Mouse (Mus musculus): ENCODE data around the gene H2-T23. TPM values are rescaled to one million over a fixed set of nuclear protein-coding genes. Genes with fewer than 3 reads are reported as not detected.
"Not testable (repeated sequence)": the region's sequence is repeated elsewhere in the genome, so short reads cannot be mapped to it uniquely, and the experiment has no call there.

H2-T23 gene
- polyA plus RNA-seq, 1 experiment from 2014 or later: 68.3 TPM

DNA sequence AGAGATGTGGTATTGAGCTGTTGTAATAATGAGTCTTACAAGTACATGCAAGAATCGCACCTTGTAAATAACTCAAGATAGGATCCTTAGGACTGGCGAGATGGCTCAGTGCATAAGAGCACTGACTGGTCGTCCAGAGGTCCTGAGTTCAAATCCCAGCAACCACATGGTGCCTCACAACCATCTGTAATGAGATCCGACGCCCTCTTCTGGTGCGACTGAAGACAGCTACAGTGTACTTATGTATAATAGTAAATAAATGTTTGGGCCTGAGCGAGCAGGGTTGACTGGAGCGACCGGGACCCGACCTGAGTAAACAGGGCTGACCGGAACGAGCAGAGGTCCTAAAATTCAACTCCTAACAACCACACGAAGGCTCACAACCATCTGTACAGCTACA is 3.5 kb upstream of the H2-T23 start:
- H3K9me3 ChIP-seq (ENCODE audit: control insufficient read depth); H3K9ac ChIP-seq (ENCODE audit: low read depth, low read length); H3K27me3 ChIP-seq (replicated peaks; ENCODE audit: control insufficient read depth, insufficient read depth, low read length); H3K4me2 ChIP-seq (replicated peaks; ENCODE audit: low read depth); H3K4me1 ChIP-seq (replicated peaks; ENCODE audit: control insufficient read depth, insufficient read depth, low read length); ATAC-seq; H3K27ac ChIP-seq (ENCODE audit: low read depth, low read length); H3K4me3 ChIP-seq (ENCODE audit: low read depth, low read length); H3K36me3 ChIP-seq (ENCODE audit: control insufficient read depth, insufficient read depth): not testable (repeated sequence)
- WGBS: 85% methylated on average over 13 of the region's 13 CpGs

DNA sequence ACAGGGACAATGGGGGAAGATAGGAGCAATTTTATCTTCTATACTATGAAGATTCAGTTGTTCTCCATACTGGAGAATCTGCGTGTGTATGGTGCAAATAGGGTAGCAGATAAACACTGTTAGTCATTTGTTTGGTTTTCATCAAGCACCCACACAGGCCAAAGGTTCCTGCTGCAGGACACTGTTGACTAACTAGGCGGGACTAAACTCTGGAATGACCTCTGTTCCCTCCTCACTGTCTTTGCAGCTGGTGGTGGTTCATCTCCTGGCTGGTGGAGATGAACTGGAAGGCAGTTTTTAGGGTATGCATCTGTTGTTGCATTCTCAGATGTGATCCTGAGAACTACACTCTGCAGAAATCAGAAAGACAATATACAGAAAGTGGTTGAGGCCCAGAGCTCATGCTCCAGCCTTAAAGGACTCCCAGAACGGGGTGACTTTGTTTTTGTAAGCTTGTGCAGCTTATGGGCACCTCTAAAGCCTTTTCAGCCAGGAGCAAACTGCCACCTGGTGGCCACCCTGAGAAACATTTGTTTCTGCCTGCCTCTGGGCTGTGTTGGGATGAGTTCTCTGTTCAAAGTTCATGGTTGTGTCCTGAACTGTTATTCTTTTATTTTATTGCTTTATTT is 2.5 kb upstream of the H2-T23 start:
- not testable (repeated sequence) for H3K36me3 ChIP-seq (ENCODE audit: control insufficient read depth, insufficient read depth); H3K9me3 ChIP-seq (ENCODE audit: control insufficient read depth); H3K27me3 ChIP-seq (replicated peaks; ENCODE audit: control insufficient read depth, insufficient read depth, low read length); H3K9ac ChIP-seq (ENCODE audit: low read depth, low read length); H3K4me2 ChIP-seq (replicated peaks; ENCODE audit: low read depth); H3K27ac ChIP-seq (ENCODE audit: low read depth, low read length); H3K4me1 ChIP-seq (replicated peaks; ENCODE audit: control insufficient read depth, insufficient read depth, low read length); H3K4me3 ChIP-seq (ENCODE audit: low read depth, low read length)
- peak; percentile 50 for ATAC-seq
- TF ChIP-seq CTCF (IDR thresholded peaks at IDR 0.05; ENCODE audit: low read depth): peak; percentile 69
- 10% methylated on average over 3 of the region's 3 CpGs for WGBS

DNA sequence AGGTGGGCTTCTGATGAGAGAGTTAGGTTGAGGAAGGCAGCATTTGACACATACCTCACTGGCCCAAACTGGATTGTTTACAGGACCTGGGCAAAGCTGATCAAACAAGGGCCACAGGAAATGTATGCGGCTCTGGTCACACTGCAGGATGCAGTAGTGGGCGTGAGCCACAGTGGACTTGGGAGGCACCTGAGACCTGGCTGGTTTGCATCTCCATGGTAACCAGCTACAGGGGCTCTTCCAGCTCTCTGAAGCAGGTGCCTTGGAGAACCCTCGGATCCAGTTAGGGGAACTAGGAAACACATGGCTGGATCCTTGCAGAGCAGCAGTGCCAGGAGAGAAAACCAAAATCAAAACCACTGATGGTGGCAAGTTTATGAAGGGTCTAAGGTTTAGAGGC is 1.9 kb upstream of the H2-T23 start:
- not testable (repeated sequence) for H3K27me3 ChIP-seq (replicated peaks; ENCODE audit: control insufficient read depth, insufficient read depth, low read length); H3K9ac ChIP-seq (ENCODE audit: low read depth, low read length); H3K4me2 ChIP-seq (replicated peaks; ENCODE audit: low read depth); H3K36me3 ChIP-seq (ENCODE audit: control insufficient read depth, insufficient read depth); ATAC-seq; H3K9me3 ChIP-seq (ENCODE audit: control insufficient read depth); H3K4me3 ChIP-seq (ENCODE audit: low read depth, low read length); H3K4me1 ChIP-seq (replicated peaks; ENCODE audit: control insufficient read depth, insufficient read depth, low read length); H3K27ac ChIP-seq (ENCODE audit: low read depth, low read length)
- WGBS: 42% methylated on average over 3 of the region's 3 CpGs

GRCm38 (mm10) chr17:36031583-36032331 is 898 bp downstream of the H2-T23 start:
- not testable (repeated sequence) for H3K9me3 ChIP-seq (ENCODE audit: control insufficient read depth); H3K36me3 ChIP-seq (ENCODE audit: control insufficient read depth, insufficient read depth); H3K4me1 ChIP-seq (replicated peaks; ENCODE audit: control insufficient read depth, insufficient read depth, low read length); H3K27me3 ChIP-seq (replicated peaks; ENCODE audit: control insufficient read depth, insufficient read depth, low read length)
- peak; percentile 62 for ATAC-seq
- WGBS: 4% methylated on average over 40 of the region's 40 CpGs
- TF ChIP-seq CTCF (IDR thresholded peaks at IDR 0.05; ENCODE audit: low read depth): peak; percentile 68
- peak overlapping the region; percentile 77 for H3K27ac ChIP-seq (ENCODE audit: low read depth, low read length)
- peak overlapping the region; percentile 46; the same call in 1 of the 2 replicates for H3K9ac ChIP-seq (ENCODE audit: low read depth, low read length)
- peak overlapping the region; percentile 89 for H3K4me2 ChIP-seq (replicated peaks; ENCODE audit: low read depth)
- peak overlapping the region; percentile 59 for H3K4me3 ChIP-seq (ENCODE audit: low read depth, low read length)

DNA sequence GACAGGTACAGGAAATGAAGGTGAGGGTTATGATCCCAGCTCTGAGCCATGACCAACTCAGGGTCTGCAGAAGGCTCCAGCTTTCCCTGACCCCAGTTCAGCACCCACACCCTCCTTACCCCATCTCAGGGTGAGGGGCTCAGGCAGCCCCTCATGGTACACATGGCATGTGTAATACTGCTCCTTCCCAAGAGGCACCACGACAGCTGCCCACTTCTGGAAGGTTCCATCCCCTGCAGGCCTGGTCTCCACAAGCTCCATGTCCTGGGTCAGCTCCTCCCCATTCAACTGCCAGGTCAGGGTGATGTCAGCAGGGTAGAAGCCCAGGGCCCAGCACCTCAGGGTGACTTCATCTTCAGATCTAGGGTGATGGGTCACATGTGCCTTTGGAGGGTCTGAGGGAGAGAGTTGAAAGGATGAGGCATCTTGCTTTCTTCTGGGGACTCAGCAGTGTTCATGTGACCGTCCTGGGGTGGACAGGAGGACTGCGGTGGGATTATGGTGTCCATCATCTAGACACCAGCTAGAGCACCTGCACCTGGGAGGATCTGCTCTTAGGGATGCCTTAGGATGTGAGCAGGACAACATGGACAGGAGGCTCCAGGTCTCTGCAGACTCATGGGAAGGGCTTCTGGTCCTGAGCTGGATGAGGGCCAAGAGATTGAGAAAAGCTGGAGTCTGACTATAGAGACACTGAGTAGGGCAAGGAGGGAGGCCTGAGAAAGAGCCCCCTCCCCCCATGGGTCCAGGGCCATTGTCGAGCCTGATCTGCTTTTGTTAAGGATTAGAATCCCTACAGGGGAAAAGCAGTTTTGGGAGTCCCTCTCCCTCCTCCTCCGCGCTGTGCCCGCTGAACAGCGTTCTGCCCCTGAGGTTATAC is 1.7 kb downstream of the H2-T23 start:
- H3K9me3 ChIP-seq (ENCODE audit: control insufficient read depth); H3K36me3 ChIP-seq (ENCODE audit: control insufficient read depth, insufficient read depth); H3K9ac ChIP-seq (ENCODE audit: low read depth, low read length); ATAC-seq; H3K27ac ChIP-seq (ENCODE audit: low read depth, low read length); H3K27me3 ChIP-seq (replicated peaks; ENCODE audit: control insufficient read depth, insufficient read depth, low read length); H3K4me1 ChIP-seq (replicated peaks; ENCODE audit: control insufficient read depth, insufficient read depth, low read length): not testable (repeated sequence)
- 64% methylated on average over 8 of the region's 8 CpGs for WGBS
- Histone ChIP-seq H3K4me2 (replicated peaks; ENCODE audit: low read depth) (peak overlapping the region; percentile 89), H3K4me3 (ENCODE audit: low read depth, low read length) (peak overlapping the region; percentile 59)

DNA sequence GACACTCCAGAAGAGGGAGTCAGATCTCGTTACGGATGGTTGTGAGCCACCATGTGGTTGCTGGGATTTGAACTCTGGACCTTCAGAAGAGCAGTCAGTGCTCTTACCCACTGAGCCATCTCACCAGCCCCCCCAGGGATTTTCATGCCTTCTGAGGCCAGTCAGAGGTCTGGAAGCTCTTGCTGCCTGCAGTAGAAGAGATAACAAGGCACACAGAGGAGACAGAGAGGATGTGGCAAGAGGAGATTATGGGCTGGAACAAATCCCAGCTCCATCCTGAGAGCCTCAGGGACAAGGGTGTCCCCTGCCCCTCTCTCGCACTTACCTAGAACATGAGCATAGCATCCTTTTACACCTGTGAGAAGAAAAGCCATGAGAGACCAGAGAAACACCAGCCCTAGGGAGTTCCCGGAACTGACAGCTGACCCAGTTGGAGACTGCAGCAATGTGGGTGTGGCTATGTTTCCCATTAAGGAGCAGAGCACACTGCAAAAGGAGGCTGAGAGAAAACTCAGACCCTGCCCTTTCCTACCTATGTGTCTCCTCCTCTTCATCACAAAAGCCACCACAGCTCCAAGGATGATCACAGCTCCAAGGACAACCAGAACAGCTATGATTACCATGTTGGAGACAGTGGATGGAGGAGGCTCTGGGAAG is 2.5 kb downstream of the H2-T23 start:
- H3K4me3 ChIP-seq (ENCODE audit: low read depth, low read length); H3K27ac ChIP-seq (ENCODE audit: low read depth, low read length); H3K27me3 ChIP-seq (replicated peaks; ENCODE audit: control insufficient read depth, insufficient read depth, low read length); ATAC-seq; H3K9me3 ChIP-seq (ENCODE audit: control insufficient read depth); H3K36me3 ChIP-seq (ENCODE audit: control insufficient read depth, insufficient read depth); H3K9ac ChIP-seq (ENCODE audit: low read depth, low read length); H3K4me1 ChIP-seq (replicated peaks; ENCODE audit: control insufficient read depth, insufficient read depth, low read length); H3K4me2 ChIP-seq (replicated peaks; ENCODE audit: low read depth): not testable (repeated sequence)
- WGBS: 61% methylated on average over 2 of the region's 4 CpGs

All from intestine, postnatal 0 days (tissue).